Mouse (Mus musculus) intestine, embryonic 14.5 days (tissue): Measurements from ENCODE around the gene Zfp408. TPM values are rescaled to one million over a fixed set of nuclear protein-coding genes. Genes with fewer than 3 reads are reported as not detected.

Source experiments
- ATAC-seq: fragments of 200-750 bp; cut with Nextera tagmentation; replicated peaks from 2 replicates; pipeline ENCODE4 v1.8.0; 2017; ENCODE audit warnings: low read depth, moderate number of reproducible peaks, moderate TSS enrichment, moderate library complexity; ENCODE audit not compliant: low FRiP score, low TSS enrichment
- DNase-seq: peaks from one replicate; pipeline ENCODE4 v3.0.0-alpha.2; 2018; ENCODE audit warnings: low spot score
- H3K27ac ChIP-seq: fragments of 300-500 bp; sonication (generic); 2 replicates; pipeline ENCODE4 v1.5.1; 2014; ENCODE audit warnings: low read depth, mild to moderate bottlenecking, control low read depth
- H3K27me3 ChIP-seq: fragments of 300-500 bp; sonication (generic); replicated peaks from 2 replicates; pipeline ENCODE4 v1.6.1; 2014; ENCODE audit warnings: low read length, control low read depth; ENCODE audit not compliant: control insufficient read depth, insufficient read depth
- H3K36me3 ChIP-seq: fragments of 300-500 bp; sonication (generic); 2 replicates; pipeline ENCODE4 v1.6.1; 2014; ENCODE audit warnings: low read length, control low read depth; ENCODE audit not compliant: control insufficient read depth, insufficient read depth
- H3K4me1 ChIP-seq: fragments of 300-500 bp; sonication (generic); replicated peaks from 2 replicates; pipeline ENCODE4 v1.6.1; 2014; ENCODE audit warnings: low read length, control low read depth, mixed read lengths; ENCODE audit not compliant: control insufficient read depth, insufficient read depth
- H3K4me2 ChIP-seq: fragments of 300-500 bp; sonication (generic); 2 replicates; pipeline ENCODE4 v1.6.1; 2014; ENCODE audit warnings: low read length
- H3K4me3 ChIP-seq: fragments of 300-500 bp; sonication (generic); 2 replicates; pipeline ENCODE4 v1.5.1; 2014; ENCODE audit warnings: low read depth, low read length, control low read depth, mixed read lengths
- H3K9ac ChIP-seq: fragments of 300-500 bp; sonication (generic); 2 replicates; pipeline ENCODE4 v1.6.1; 2014; ENCODE audit warnings: mild to moderate bottlenecking, low read length
- H3K9me3 ChIP-seq: fragments of 300-500 bp; sonication (generic); 2 replicates; pipeline ENCODE4 v1.6.1; 2016; ENCODE audit warnings: low read length, control low read depth; ENCODE audit not compliant: control insufficient read depth
- WGBS: fragments of 180-500 bp; shearing (Covaris S2); extraction: QIAGEN DNeasy Blood & Tissue Kit; methylation state at CpG from one replicate; pipeline ENCODE4 v1.1.7; 2014; 5-methylcytosine and 5-hydroxymethylcytosine counted together
- polyA plus RNA-seq: library from polyadenylated mRNA; unstranded; fragments of >200 nt; fragmentation: Nextera tagmentation; extraction: Ambion mirVana; gene quantifications from 2 replicates; pipeline ENCODE4 v1.2.1, GENCODE M21; 2014

The Zfp408 gene
- polyA plus RNA-seq, 1 experiment from 2014 or later, result 5.5 TPM

- ATAC-seq, result no peak
- Histone ChIP-seq H3K27ac (no peak overlapping the region), H3K4me3 (no peak overlapping the region), H3K4me1 (no peaks in the 10 kb centered on the region), H3K9ac (no peak overlapping the region), H3K27me3 (no peaks in the 10 kb centered on the region), H3K36me3 (peaks cover 82% of the 10 kb centered on the region), H3K4me2 (no peak overlapping the region), H3K9me3 (no peaks in the 10 kb centered on the region)
- 76% methylated on average over 2 of the region's 2 CpGs for WGBS
- no peak for DNase-seq
These were observed 26.8 kb upstream of the Zfp408 start for GRCm38 (mm10) chr2:91676420-91676819.

- H3K4me3 ChIP-seq, result no peak overlapping the region
- no peak for DNase-seq
- no peak for ATAC-seq
- H3K36me3 ChIP-seq, result peaks cover 84% of the 10 kb centered on the region
- H3K4me2 ChIP-seq, result no peak overlapping the region
- 91% methylated on average over 5 of the region's 5 CpGs for WGBS
- no peaks in the 10 kb centered on the region for H3K9me3 ChIP-seq
- H3K4me1 ChIP-seq, result no peaks in the 10 kb centered on the region
- H3K27me3 ChIP-seq, result no peaks in the 10 kb centered on the region
- H3K9ac ChIP-seq, result no peak overlapping the region
- no peak overlapping the region for H3K27ac ChIP-seq
These were observed 25.3 kb upstream of the Zfp408 start for GRCm38 (mm10) chr2:91674895-91675294.

- Histone ChIP-seq H3K36me3 (peaks cover 89% of the 10 kb centered on the region), H3K27ac (no peak overlapping the region), H3K4me2 (no peak overlapping the region), H3K9me3 (no peaks in the 10 kb centered on the region), H3K9ac (no peak overlapping the region), H3K4me1 (no peaks in the 10 kb centered on the region), H3K27me3 (no peaks in the 10 kb centered on the region), H3K4me3 (no peak overlapping the region)
- no peak for ATAC-seq
- 100% methylated on average over 2 of the region's 2 CpGs for WGBS
- DNase-seq, result no peak
These were observed 24.0 kb upstream of the Zfp408 start for GRCm38 (mm10) chr2:91673587-91673986.

- Histone ChIP-seq H3K9ac (no peak overlapping the region), H3K4me3 (no peak overlapping the region), H3K36me3 (peaks cover 83% of the 10 kb centered on the region), H3K27me3 (no peaks in the 10 kb centered on the region), H3K4me1 (no peaks in the 10 kb centered on the region), H3K4me2 (no peak overlapping the region), H3K27ac (no peak overlapping the region), H3K9me3 (no peaks in the 10 kb centered on the region)
- 92% methylated on average over 6 of the region's 6 CpGs for WGBS
- no peak for ATAC-seq
- DNase-seq, result no peak
These were observed 20.4 kb upstream of the Zfp408 start for GRCm38 (mm10) chr2:91670038-91670437.

GRCm38 (mm10) chr2:91669326-91669725 lies 19.7 kb upstream of the Zfp408 start:
- peaks cover 86% of the 10 kb centered on the region for H3K36me3 ChIP-seq
- WGBS, result 90% methylated on average over 8 of the region's 8 CpGs

GRCm38 (mm10) chr2:91667747-91668146 lies 18.2 kb upstream of the Zfp408 start:
- Histone ChIP-seq H3K27ac (no peak overlapping the region), H3K4me3 (no peak overlapping the region), H3K27me3 (no peaks in the 10 kb centered on the region), H3K36me3 (peaks cover 85% of the 10 kb centered on the region), H3K9me3 (no peaks in the 10 kb centered on the region), H3K4me1 (no peaks in the 10 kb centered on the region), H3K9ac (no peak overlapping the region), H3K4me2 (no peak overlapping the region)
- DNase-seq (no peak), ATAC-seq (peak; percentile 31; the same call in 1 of the 2 replicates)
- WGBS, result 67% methylated on average over 2 of the region's 2 CpGs

More at GRCm38 (mm10) chr2:91669326-91669725, 19.7 kb upstream of the Zfp408 start:
- H3K4me1 ChIP-seq, result no peaks in the 10 kb centered on the region
- H3K4me3 ChIP-seq, result no peak overlapping the region
- H3K27ac ChIP-seq, result no peak overlapping the region
- DNase-seq, result no peak
- no peak overlapping the region for H3K9ac ChIP-seq
- H3K4me2 ChIP-seq, result no peak overlapping the region
- ATAC-seq, result no peak
- no peaks in the 10 kb centered on the region for H3K9me3 ChIP-seq
- no peaks in the 10 kb centered on the region for H3K27me3 ChIP-seq

GRCm38 (mm10) chr2:91666386-91666910 lies 16.9 kb upstream of the Zfp408 start:
- Histone ChIP-seq H3K4me1 (no peaks in the 10 kb centered on the region), H3K4me3 (no peak overlapping the region), H3K9ac (no peak overlapping the region), H3K27ac (no peak overlapping the region), H3K27me3 (no peaks in the 10 kb centered on the region), H3K4me2 (no peak overlapping the region), H3K36me3 (peaks cover 90% of the 10 kb centered on the region), H3K9me3 (no peaks in the 10 kb centered on the region)
- 93% methylated on average over 6 of the region's 6 CpGs for WGBS
- DNase-seq, result no peak
- ATAC-seq, result no peak

GRCm38 (mm10) chr2:91664780-91665179 lies 15.2 kb upstream of the Zfp408 start:
- no peak overlapping the region for H3K9ac ChIP-seq
- ATAC-seq (no peak), DNase-seq (no peak)
- H3K36me3 ChIP-seq, result peaks cover 85% of the 10 kb centered on the region
- H3K27me3 ChIP-seq, result no peaks in the 10 kb centered on the region
- H3K9me3 ChIP-seq, result no peaks in the 10 kb centered on the region
- H3K4me1 ChIP-seq, result no peaks in the 10 kb centered on the region
- H3K27ac ChIP-seq, result no peak overlapping the region
- no peak overlapping the region for H3K4me2 ChIP-seq
- H3K4me3 ChIP-seq, result no peak overlapping the region

- no peak overlapping the region for H3K9ac ChIP-seq
- H3K4me1 ChIP-seq, result no peaks in the 10 kb centered on the region
- DNase-seq, result no peak
- H3K36me3 ChIP-seq, result peaks cover 85% of the 10 kb centered on the region
- H3K27me3 ChIP-seq, result no peaks in the 10 kb centered on the region
- no peak overlapping the region for H3K4me3 ChIP-seq
- H3K4me2 ChIP-seq, result no peak overlapping the region
- H3K27ac ChIP-seq, result no peak overlapping the region
- 93% methylated on average over 6 of the region's 6 CpGs for WGBS
- H3K9me3 ChIP-seq, result no peaks in the 10 kb centered on the region
- no peak for ATAC-seq
These were observed 11.4 kb upstream of the Zfp408 start for GRCm38 (mm10) chr2:91660981-91661380.
